Mouse (Mus musculus): ENCODE results near the gene Tspan18.
A peak's percentile ranks its signal among the peaks of the same experiment; 100 is the strongest.

- TF ChIP-seq CTCF (IDR thresholded peaks at IDR 0.05) (peak; percentile 68), EP300 (IDR thresholded peaks at IDR 0.05; ENCODE audit: insufficient read depth, low read depth, low read length) (no peak), POLR2A (IDR thresholded peaks at IDR 0.05; ENCODE audit: insufficient read depth, low read depth, low read length) (no peak)
Observed at GRCm38 (mm10) chr2:93278181-93278975, 55.9 kb downstream of the Tspan18 start.

All from heart, adult 2 months (tissue).